Mouse (Mus musculus): Measurements from ENCODE around the gene H2afv. TPM values are rescaled to one million over a fixed set of nuclear protein-coding genes. Genes with fewer than 3 reads are reported as not detected.
A peak's percentile ranks its signal among the peaks of the same experiment; 100 is the strongest.

Gene H2afv
- polyA plus RNA-seq, 1 experiment from 2014 or later = 581 TPM

DNA sequence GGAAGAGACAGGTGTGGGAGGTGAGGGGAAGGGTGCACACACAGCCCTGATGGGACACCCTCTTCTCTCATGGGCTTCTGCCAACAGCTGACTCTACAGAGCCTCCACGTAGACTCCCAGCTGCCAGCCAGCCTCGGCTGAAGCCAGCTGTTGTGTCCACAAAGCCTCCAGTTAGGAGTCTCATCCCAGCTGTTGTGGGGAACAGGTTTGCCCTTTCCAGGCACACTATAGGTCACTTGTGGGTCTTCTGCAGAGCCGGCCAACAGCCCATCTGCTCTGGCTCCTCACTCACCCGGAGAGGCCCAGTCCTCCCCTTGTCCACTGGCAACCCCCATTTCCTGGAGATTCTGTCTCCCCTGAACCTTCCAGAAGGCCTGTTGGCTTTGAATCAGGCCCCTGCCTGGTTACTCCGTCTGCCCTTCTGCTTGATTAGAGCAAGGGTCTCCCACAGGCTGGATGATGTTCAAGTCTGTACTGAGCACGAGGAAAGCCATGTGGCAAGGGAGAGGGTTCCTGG is 37.5 kb upstream of the H2afv start:
- H3K4me2 ChIP-seq (ENCODE audit: low read depth, low read length) = no peak overlapping the region
- 38% methylated on average over 6 of the region's 6 CpGs for WGBS
- H3K9me3 ChIP-seq (ENCODE audit: control insufficient read depth, low read length) = no peaks in the 10 kb centered on the region
- no peak overlapping the region for H3K4me3 ChIP-seq (ENCODE audit: low read length)
- H3K27ac ChIP-seq (ENCODE audit: low read length) = no peak overlapping the region
- H3K36me3 ChIP-seq (ENCODE audit: control insufficient read depth, insufficient read depth, low read length) = no peaks in the 10 kb centered on the region
- no peak overlapping the region for H3K9ac ChIP-seq (ENCODE audit: low read length)
- H3K4me1 ChIP-seq (replicated peaks; ENCODE audit: control insufficient read depth, insufficient read depth, low read length) = no peaks in the 10 kb centered on the region; the same call in 1 of the 2 replicates
- ATAC-seq (ENCODE audit: low read depth) = peak; percentile 83
- no peaks in the 10 kb centered on the region for H3K27me3 ChIP-seq (ENCODE audit: control insufficient read depth, insufficient read depth, low read depth, low read length)

- 76% methylated on average over 13 of the region's 13 CpGs for WGBS
Observed at GRCm38 (mm10) chr11:6480681-6481405, 36.6 kb upstream of the H2afv start.

GRCm38 (mm10) chr11:6480191-6480590 is 35.9 kb upstream of the H2afv start:
- Histone ChIP-seq H3K4me3 (ENCODE audit: low read length) (no peak overlapping the region), H3K36me3 (ENCODE audit: control insufficient read depth, insufficient read depth, low read length) (no peaks in the 10 kb centered on the region), H3K27me3 (ENCODE audit: control insufficient read depth, insufficient read depth, low read depth, low read length) (no peaks in the 10 kb centered on the region), H3K27ac (ENCODE audit: low read length) (no peak overlapping the region), H3K4me1 (replicated peaks; ENCODE audit: control insufficient read depth, insufficient read depth, low read length) (no peaks in the 10 kb centered on the region), H3K9ac (ENCODE audit: low read length) (no peak overlapping the region), H3K9me3 (ENCODE audit: control insufficient read depth, low read length) (no peaks in the 10 kb centered on the region), H3K4me2 (ENCODE audit: low read depth, low read length) (no peak overlapping the region)
- no peak for ATAC-seq (ENCODE audit: low read depth)
- WGBS = 65% methylated on average over 7 of the region's 7 CpGs

More at GRCm38 (mm10) chr11:6480681-6481405, 36.6 kb upstream of the H2afv start:
- no peak overlapping the region for H3K27ac ChIP-seq (ENCODE audit: low read length)
- H3K9ac ChIP-seq (ENCODE audit: low read length) = no peak overlapping the region
- no peak overlapping the region for H3K4me3 ChIP-seq (ENCODE audit: low read length)
- H3K27me3 ChIP-seq (ENCODE audit: control insufficient read depth, insufficient read depth, low read depth, low read length) = no peaks in the 10 kb centered on the region
- no peaks in the 10 kb centered on the region for H3K36me3 ChIP-seq (ENCODE audit: control insufficient read depth, insufficient read depth, low read length)
- no peaks in the 10 kb centered on the region for H3K4me1 ChIP-seq (replicated peaks; ENCODE audit: control insufficient read depth, insufficient read depth, low read length)
- no peaks in the 10 kb centered on the region for H3K9me3 ChIP-seq (ENCODE audit: control insufficient read depth, low read length)
- no peak overlapping the region for H3K4me2 ChIP-seq (ENCODE audit: low read depth, low read length)
- no peak for ATAC-seq (ENCODE audit: low read depth)

- no peak for ATAC-seq (ENCODE audit: low read depth)
Observed at GRCm38 (mm10) chr11:6479231-6479630, 35.0 kb upstream of the H2afv start.

GRCm38 (mm10) chr11:6477350-6477749 is 33.1 kb upstream of the H2afv start:
- Histone ChIP-seq H3K27me3 (ENCODE audit: control insufficient read depth, insufficient read depth, low read depth, low read length) (no peaks in the 10 kb centered on the region), H3K9me3 (ENCODE audit: control insufficient read depth, low read length) (no peaks in the 10 kb centered on the region), H3K36me3 (ENCODE audit: control insufficient read depth, insufficient read depth, low read length) (no peaks in the 10 kb centered on the region; the same call in 1 of the 2 replicates), H3K27ac (ENCODE audit: low read length) (no peak overlapping the region), H3K4me3 (ENCODE audit: low read length) (no peak overlapping the region), H3K9ac (ENCODE audit: low read length) (no peak overlapping the region), H3K4me1 (replicated peaks; ENCODE audit: control insufficient read depth, insufficient read depth, low read length) (peaks cover 15% of the 10 kb centered on the region), H3K4me2 (ENCODE audit: low read depth, low read length) (no peak overlapping the region)
- 95% methylated on average over 1 of the region's 1 CpGs for WGBS
- no peak for ATAC-seq (ENCODE audit: low read depth)

More at GRCm38 (mm10) chr11:6479231-6479630, 35.0 kb upstream of the H2afv start:
- Histone ChIP-seq H3K27ac (ENCODE audit: low read length) (no peak overlapping the region), H3K9me3 (ENCODE audit: control insufficient read depth, low read length) (no peaks in the 10 kb centered on the region), H3K4me3 (ENCODE audit: low read length) (no peak overlapping the region), H3K36me3 (ENCODE audit: control insufficient read depth, insufficient read depth, low read length) (no peaks in the 10 kb centered on the region), H3K4me2 (ENCODE audit: low read depth, low read length) (no peak overlapping the region), H3K4me1 (replicated peaks; ENCODE audit: control insufficient read depth, insufficient read depth, low read length) (peaks cover 1% of the 10 kb centered on the region), H3K9ac (ENCODE audit: low read length) (no peak overlapping the region), H3K27me3 (ENCODE audit: control insufficient read depth, insufficient read depth, low read depth, low read length) (no peaks in the 10 kb centered on the region)
- WGBS = 70% methylated on average over 2 of the region's 2 CpGs

- Histone ChIP-seq H3K4me1 (replicated peaks; ENCODE audit: control insufficient read depth, insufficient read depth, low read length) (peaks cover 15% of the 10 kb centered on the region), H3K9me3 (ENCODE audit: control insufficient read depth, low read length) (no peaks in the 10 kb centered on the region), H3K9ac (ENCODE audit: low read length) (no peak overlapping the region), H3K27me3 (ENCODE audit: control insufficient read depth, insufficient read depth, low read depth, low read length) (no peaks in the 10 kb centered on the region), H3K27ac (ENCODE audit: low read length) (no peak overlapping the region), H3K36me3 (ENCODE audit: control insufficient read depth, insufficient read depth, low read length) (no peaks in the 10 kb centered on the region; the same call in 1 of the 2 replicates), H3K4me2 (ENCODE audit: low read depth, low read length) (no peak overlapping the region), H3K4me3 (ENCODE audit: low read length) (no peak overlapping the region)
- WGBS = 63% methylated on average over 6 of the region's 6 CpGs
- ATAC-seq (ENCODE audit: low read depth) = no peak
Observed at GRCm38 (mm10) chr11:6476876-6477275, 32.6 kb upstream of the H2afv start.

DNA sequence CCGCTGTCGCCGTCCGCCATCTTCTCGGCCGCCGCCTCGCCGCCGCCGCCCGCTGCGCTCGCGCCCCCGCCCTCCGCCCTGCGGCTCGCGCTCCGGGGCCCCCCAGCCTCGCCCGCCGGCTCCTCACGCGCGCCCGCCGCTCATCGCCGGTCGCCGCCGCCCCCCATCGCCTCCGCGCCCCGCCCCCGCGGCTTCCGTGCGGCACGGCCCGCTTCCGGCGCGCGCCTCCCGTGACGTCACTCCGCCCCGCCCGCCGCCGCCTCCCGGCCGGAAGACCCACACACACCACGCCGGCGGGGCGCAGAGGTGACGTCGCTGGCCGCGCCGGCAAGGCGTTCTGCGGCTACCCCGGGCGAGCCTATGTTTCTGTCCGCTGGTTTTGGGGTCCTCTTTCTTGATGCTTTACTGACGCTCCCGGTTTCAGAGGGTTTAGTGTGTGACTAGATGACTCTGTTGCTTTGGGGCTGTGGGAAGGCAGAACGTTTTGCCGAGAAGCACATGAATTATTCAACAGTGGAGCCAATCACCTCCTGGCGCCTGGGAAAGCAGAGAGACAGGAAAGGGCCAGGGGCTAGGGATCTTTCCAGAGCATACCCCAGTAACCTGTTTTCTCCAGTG is 31.7 kb upstream of the H2afv start, which contains the start of gene Purb:
Purb (minus strand) TSS at position 51 of the 618 bp plus-strand sequence.
- Histone ChIP-seq H3K4me1 (replicated peaks; ENCODE audit: control insufficient read depth, insufficient read depth, low read length) (peaks cover 23% of the 10 kb centered on the region), H3K27ac (ENCODE audit: low read length) (peak within 1 kb of the TSS; percentile 95), H3K27me3 (ENCODE audit: control insufficient read depth, insufficient read depth, low read depth, low read length) (no peaks in the 10 kb centered on the region), H3K36me3 (ENCODE audit: control insufficient read depth, insufficient read depth, low read length) (no peaks in the 10 kb centered on the region; the same call in 1 of the 2 replicates), H3K4me2 (ENCODE audit: low read depth, low read length) (peak within 1 kb of the TSS; percentile 76), H3K4me3 (ENCODE audit: low read length) (peak within 1 kb of the TSS; percentile 76), H3K9me3 (ENCODE audit: control insufficient read depth, low read length) (no peaks in the 10 kb centered on the region), H3K9ac (ENCODE audit: low read length) (peak within 1 kb of the TSS; percentile 93)
- peak; percentile 95 for ATAC-seq (ENCODE audit: low read depth)
- under 1% methylated on average over 21 of the region's 76 CpGs for WGBS

DNA sequence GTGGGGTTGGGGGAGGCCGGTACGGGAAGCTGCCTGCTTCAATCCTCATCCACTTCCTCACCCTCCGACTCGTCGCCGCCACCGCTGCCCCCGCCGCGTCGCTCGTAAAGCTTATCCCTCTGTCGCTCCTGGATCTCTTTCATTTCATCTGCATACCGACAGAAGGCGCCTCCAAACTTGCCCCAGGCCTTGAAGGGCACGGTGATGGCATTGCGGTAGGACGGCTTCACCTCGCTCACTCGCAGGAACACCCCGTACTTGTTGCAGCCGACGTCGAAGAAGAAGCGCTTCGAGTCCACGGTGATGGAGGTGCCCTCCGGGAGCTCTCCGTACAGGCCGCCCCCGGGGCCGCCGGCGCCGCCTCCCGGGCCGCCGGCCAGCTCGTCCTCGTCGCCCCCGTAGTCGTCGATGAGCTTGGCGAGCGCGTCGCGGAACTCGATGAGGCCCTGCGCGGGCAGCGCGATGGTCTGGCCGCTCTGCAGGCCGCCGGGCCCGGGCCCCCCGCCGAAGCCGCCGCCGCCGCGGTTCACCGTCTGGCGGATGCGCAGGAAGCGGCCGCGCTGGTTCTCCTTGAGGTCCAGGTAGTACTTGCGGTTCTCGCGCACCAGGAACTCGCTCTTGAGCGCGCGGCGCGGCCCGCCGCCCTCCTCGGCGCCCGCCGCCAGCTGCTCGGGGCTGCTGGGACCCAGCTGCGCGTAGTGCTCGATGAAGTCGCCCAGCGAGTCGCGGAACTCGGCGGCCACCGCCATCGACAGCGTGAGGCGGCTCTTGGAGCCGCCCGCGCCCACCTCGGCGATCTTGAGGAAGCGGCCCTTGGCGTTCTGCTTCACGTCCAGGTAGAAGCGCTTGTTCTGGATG is 30.9 kb upstream of the H2afv start:
- ATAC-seq (ENCODE audit: low read depth) = peak; percentile 58
- WGBS = under 1% methylated on average over 90 of the region's 109 CpGs

More for the DNA sequence above, 30.9 kb upstream of the H2afv start:
- peak overlapping the region; percentile 76 for H3K4me3 ChIP-seq (ENCODE audit: low read length)
- peaks cover 28% of the 10 kb centered on the region for H3K4me1 ChIP-seq (replicated peaks; ENCODE audit: control insufficient read depth, insufficient read depth, low read length)
- H3K9me3 ChIP-seq (ENCODE audit: control insufficient read depth, low read length) = no peaks in the 10 kb centered on the region
- peak overlapping the region; percentile 76 for H3K4me2 ChIP-seq (ENCODE audit: low read depth, low read length)
- H3K27ac ChIP-seq (ENCODE audit: low read length) = peak overlapping the region; percentile 95
- no peaks in the 10 kb centered on the region; the same call in 1 of the 2 replicates for H3K36me3 ChIP-seq (ENCODE audit: control insufficient read depth, insufficient read depth, low read length)
- no peaks in the 10 kb centered on the region for H3K27me3 ChIP-seq (ENCODE audit: control insufficient read depth, insufficient read depth, low read depth, low read length)
- H3K9ac ChIP-seq (ENCODE audit: low read length) = peak overlapping the region; percentile 93
